Mouse (Mus musculus): ENCODE measurements around the gene Emc10.

Gene Emc10

GRCm38 (mm10) chr7:44495992-44496770 is at the start of gene Emc10, which contains the start of gene Fam71e1:
TSS of gene Emc10 (minus strand) at chr7:44496529.
TSS of gene Fam71e1 (plus strand) at chr7:44496581.
- ChIA-PET CTCF (interaction anchor here in 3 of 4 experiments (0.5 to 3.1 kb wide), 32 partner anchors 10 to 816 kb away, joined by 3 to 23 read pairs (median 4); partner anchors contain the start of genes Pold1 (in 2 of the 3), Josd2 (in 1 of the 3) and Nr1h2 (in 1 of the 3)), POLR2A (interaction anchor here (0.5 to 7.2 kb wide), 110 partner anchors 9 to 1022 kb away, joined by 3 to 100 read pairs (median 4); partner anchors contain the start of genes Atf5 (in 3 of the 4), Il4i1 (in 3 of the 4), Josd2 (in 3 of the 4) and Nup62 (in 3 of the 4))

DNA sequence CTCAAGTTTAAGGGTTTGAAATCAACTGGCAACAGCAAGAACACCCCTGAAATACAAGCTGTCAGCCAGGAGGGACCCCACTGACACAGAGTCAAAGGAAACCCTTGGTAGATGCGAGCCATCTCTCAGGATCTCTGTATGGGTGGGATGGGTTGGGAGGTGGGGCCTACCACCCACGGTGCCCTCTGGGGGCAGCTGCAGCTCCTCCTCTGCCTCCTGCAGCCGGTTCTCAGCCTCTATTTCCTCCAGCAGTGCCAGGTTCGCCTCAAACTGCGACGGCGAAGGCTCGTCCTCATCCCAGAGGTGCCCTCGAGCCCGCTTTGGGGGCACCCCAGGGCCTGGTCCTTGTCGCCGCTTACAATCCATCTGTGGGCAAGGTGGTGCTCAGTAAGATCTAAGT is 46.7 kb upstream of the Emc10 start:
- CTCF ChIA-PET = interaction anchor here in 3 of 4 experiments (0.6 to 2.0 kb wide), 7 partner anchors 11 to 629 kb away, joined by 3 to 7 read pairs (median 4); no protein-coding TSS in a partner anchor
- POLR2A ChIA-PET = interaction anchor here in 3 of 4 experiments (0.5 to 6.0 kb wide), 14 partner anchors 9 to 307 kb away, joined by 3 to 40 read pairs (median 4); partner anchors contain the start of genes 1700028J19Rik (in 1 of the 3) and 2410002F23Rik (in 1 of the 3)

DNA sequence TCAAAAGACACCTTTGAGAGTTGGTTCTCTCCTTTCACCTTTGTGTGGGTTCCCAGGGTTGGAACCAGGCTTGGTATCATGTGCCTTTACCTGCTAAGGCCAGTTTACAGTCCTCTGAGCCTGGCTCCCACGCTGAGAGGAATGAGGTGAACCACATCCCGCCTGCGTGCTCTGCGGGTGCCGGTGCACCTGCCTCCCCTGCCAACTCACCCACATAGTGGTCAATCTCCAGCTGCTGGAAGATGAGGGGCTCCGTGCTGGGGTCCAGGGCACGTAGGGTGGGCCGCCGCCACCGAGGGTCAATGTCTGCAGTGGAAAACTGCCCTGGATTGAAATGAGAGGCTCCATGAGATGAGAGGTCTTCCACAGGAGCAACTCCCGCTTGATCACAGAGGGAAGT is 46.2 kb upstream of the Emc10 start:
- ChIA-PET CTCF (interaction anchor here in 2 of 4 experiments (0.6 to 1.9 kb wide), 5 partner anchors 15 to 629 kb away, joined by 3 to 7 read pairs (median 4); no protein-coding TSS in a partner anchor), POLR2A (interaction anchor here in 3 of 4 experiments (0.5 to 6.0 kb wide), 17 partner anchors 9 to 307 kb away, joined by 3 to 40 read pairs (median 4); partner anchors contain the start of genes 1700028J19Rik (in 1 of the 3) and 2410002F23Rik (in 1 of the 3))

GRCm38 (mm10) chr7:44538756-44539624 is 42.7 kb upstream of the Emc10 start:
- ChIA-PET CTCF (interaction anchor here in 3 of 4 experiments (0.6 to 3.7 kb wide), 10 partner anchors 8 to 163 kb away, joined by 3 to 12 read pairs (median 4); partner anchors contain the start of gene Pold1 (in 1 of the 3)), POLR2A (interaction anchor here in 3 of 4 experiments (0.8 to 6.0 kb wide), 11 partner anchors 9 to 32 kb away, joined by 3 to 48 read pairs (median 3); partner anchors contain the start of genes Nr1h2 (in 3 of the 3) and Pold1 (in 2 of the 3))

DNA sequence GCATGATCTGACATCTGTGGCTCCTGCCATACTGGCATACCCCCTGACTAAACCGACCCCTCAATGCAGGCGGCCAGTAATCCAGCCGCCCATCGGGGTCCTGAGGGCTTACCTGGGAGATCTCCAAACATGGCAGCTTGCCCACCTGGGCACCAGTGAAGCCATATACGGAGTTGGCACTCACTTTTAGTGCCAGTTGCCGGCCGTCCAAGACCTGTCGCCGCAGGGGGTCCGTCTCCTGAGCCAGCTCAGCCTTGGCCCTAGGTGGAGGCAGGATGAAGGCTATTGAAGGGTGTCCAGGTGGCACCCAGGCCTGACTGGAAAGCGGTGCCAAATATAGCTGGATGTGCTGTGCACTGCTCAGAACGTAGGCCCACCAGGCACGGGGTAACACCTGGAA is 41.2 kb upstream of the Emc10 start:
- ChIA-PET POLR2A (interaction anchor here in 2 of 4 experiments (1.9 to 5.1 kb wide), 4 partner anchors 10 to 31 kb away, joined by 4 to 48 read pairs (median 22); partner anchors contain the start of gene Pold1 (in 2 of the 2)), CTCF (interaction anchor here in 3 of 4 experiments (0.5 to 6.6 kb wide), 6 partner anchors 10 to 1051 kb away, joined by 3 to 43 read pairs (median 16); partner anchors contain the start of gene Pold1 (in 2 of the 3))

- CTCF ChIA-PET = interaction anchor here in 3 of 4 experiments (0.5 to 6.6 kb wide), 8 partner anchors 10 to 855 kb away, joined by 3 to 43 read pairs (median 6); partner anchors contain the start of gene Pold1 (in 2 of the 3)
Observed at GRCm38 (mm10) chr7:44537009-44537408, 40.7 kb upstream of the Emc10 start.

DNA sequence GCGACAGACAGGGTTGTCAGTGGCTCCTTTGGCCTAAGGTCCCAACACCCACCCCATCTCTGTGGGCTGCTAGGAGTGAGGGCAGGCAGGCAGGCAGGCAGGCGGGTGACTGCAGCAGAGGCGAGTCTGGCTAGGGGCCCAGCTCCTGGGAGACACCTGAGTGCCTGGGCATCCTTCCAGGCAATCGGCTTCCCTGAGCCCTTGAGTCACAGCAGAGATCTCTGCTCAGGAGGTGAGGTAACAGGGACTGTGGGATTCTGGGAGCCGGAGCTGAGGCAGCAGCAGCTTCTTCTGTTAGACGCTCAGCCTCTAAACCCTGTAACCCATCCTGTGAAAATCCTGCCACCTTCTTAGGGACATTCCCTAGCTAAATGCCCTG is 40.2 kb upstream of the Emc10 start:
- CTCF ChIA-PET = interaction anchor here (0.6 to 6.6 kb wide), 21 partner anchors 9 to 166 kb away, joined by 3 to 43 read pairs (median 4); partner anchors contain the start of genes Pold1 (in 2 of the 4) and Nr1h2 (in 1 of the 4)
- POLR2A ChIA-PET = interaction anchor here (0.8 to 5.1 kb wide), 18 partner anchors 9 to 290 kb away, joined by 3 to 48 read pairs (median 4); partner anchors contain the start of genes Pold1 (in 3 of the 4), 1700028J19Rik (in 1 of the 4), 2410002F23Rik (in 1 of the 4) and Nr1h2 (in 1 of the 4)

More at GRCm38 (mm10) chr7:44537009-44537408, 40.7 kb upstream of the Emc10 start:
- POLR2A ChIA-PET = interaction anchor here in 3 of 4 experiments (0.8 to 5.1 kb wide), 12 partner anchors 9 to 291 kb away, joined by 3 to 48 read pairs (median 4); partner anchors contain the start of genes Pold1 (in 2 of the 3), 1700028J19Rik (in 1 of the 3) and 2410002F23Rik (in 1 of the 3)

- POLR2A ChIA-PET = interaction anchor here (0.8 to 5.1 kb wide), 21 partner anchors 8 to 290 kb away, joined by 3 to 48 read pairs (median 4); partner anchors contain the start of genes Pold1 (in 3 of the 4), 1700028J19Rik (in 1 of the 4), 2410002F23Rik (in 1 of the 4) and Nr1h2 (in 1 of the 4)
- CTCF ChIA-PET = interaction anchor here (0.5 to 6.6 kb wide), 28 partner anchors 8 to 166 kb away, joined by 3 to 43 read pairs (median 4); partner anchors contain the start of genes Pold1 (in 2 of the 4) and Nr1h2 (in 1 of the 4)
Observed at GRCm38 (mm10) chr7:44535657-44536589, 39.6 kb upstream of the Emc10 start.

DNA sequence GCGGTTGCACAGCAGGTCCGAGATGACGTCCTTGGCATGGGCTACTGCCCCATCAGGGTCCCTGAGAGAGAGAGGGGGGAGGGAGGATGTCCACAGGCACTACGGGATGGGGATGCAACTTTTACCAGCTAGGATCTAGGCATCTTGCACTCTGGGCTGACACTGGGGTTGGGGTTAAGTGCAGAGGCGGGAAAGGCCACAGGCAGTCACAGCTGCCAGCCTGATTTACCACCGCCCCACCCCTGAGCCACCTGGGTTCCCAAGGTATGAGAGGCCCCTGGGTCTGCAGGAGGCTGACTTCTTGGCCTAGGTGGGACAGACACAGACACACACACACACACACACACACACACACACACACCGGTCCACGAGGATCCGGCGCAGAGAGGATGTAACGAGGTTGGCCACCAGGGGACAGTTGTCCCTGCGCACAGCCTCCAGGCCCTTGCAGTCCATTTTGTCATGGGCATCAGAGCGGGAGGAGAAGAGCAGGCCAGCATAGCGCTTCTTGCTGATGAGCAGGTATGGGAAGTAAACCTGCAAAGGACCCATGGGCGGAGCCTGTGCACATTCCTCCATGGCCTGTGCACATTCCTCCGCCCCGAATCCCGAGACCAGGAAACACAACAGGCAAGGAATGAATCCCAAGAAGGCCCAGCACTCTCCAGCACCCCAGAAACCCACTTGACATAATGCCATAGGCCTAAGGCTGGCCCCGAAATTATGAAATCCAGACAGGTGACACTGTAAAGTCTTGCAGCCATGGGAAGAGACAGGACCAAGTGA is 38.5 kb upstream of the Emc10 start:
- CTCF ChIA-PET = interaction anchor here (0.7 to 6.6 kb wide), 14 partner anchors 7 to 182 kb away, joined by 3 to 43 read pairs (median 4); partner anchors contain the start of gene Pold1 (in 1 of the 4)
- POLR2A ChIA-PET = interaction anchor here in 3 of 4 experiments (0.8 to 5.1 kb wide), 13 partner anchors 7 to 104 kb away, joined by 3 to 48 read pairs (median 4); partner anchors contain the start of gene Pold1 (in 3 of the 3)

GRCm38 (mm10) chr7:44534242-44534641 is 37.9 kb upstream of the Emc10 start:
- ChIA-PET POLR2A (interaction anchor here in 3 of 4 experiments (0.8 to 1.2 kb wide), 6 partner anchors 12 to 104 kb away, joined by 3 to 6 read pairs (median 4); partner anchors contain the start of gene Pold1 (in 3 of the 3)), CTCF (interaction anchor here in 3 of 4 experiments (0.6 to 6.6 kb wide), 8 partner anchors 14 to 182 kb away, joined by 3 to 43 read pairs (median 4); partner anchors contain the start of gene Pold1 (in 1 of the 3))

- CTCF ChIA-PET = interaction anchor here in 2 of 4 experiments (0.9 to 6.6 kb wide), 3 partner anchors 8 to 107 kb away, joined by 3 to 43 read pairs (median 3); partner anchors contain the start of gene Pold1 (in 1 of the 2)
- POLR2A ChIA-PET = interaction anchor here in 2 of 4 experiments (0.8 to 1.3 kb wide), 5 partner anchors 10 to 105 kb away, joined by 3 to 6 read pairs (median 4); partner anchors contain the start of gene Pold1 (in 2 of the 2)
Observed at GRCm38 (mm10) chr7:44533746-44534045, 37.4 kb upstream of the Emc10 start.

DNA sequence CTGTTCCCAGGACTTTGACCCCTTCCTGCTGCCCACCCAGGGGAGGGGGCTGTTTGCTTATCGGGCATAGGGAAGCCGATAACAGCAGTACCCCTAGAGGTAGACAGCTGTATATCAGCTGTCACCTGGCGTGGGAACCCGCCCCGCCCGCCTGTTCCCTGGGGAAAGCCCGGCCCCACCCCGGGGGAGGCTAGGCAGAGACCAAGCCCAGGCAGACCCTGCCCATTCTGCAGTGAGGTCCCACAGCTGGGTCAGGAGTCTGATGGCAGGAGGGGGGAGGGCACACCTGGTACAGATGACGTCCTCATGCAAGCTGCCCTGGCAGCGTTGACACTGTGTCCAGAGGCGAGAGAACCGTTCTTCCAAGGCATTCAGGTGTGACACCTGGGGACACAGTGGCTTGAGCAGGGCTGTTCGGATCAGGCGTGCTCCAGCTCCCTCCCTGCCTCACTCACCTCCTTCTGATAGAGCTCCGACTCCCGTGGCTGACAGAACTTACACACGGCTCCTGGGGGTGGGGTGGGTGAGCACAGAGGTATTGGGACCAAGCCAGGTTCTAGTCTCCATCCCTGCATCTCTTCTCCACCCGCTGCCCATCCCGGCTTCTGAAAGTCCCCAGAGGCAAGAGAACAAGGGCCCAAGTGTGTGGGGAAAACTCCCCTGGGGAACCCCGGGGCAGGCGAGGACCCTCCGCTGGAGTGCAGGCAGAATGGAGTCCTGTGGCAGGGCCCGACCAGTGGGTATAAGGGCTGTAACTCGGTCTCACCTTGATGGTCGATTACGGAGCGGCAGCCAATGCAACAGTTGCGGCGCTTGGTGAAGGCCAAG is 36.8 kb upstream of the Emc10 start:
- ChIA-PET POLR2A (interaction anchor here in 2 of 4 experiments (0.6 to 2.1 kb wide), 6 partner anchors 10 to 111 kb away, joined by 3 to 12 read pairs (median 4); partner anchors contain the start of genes Nr1h2 (in 1 of the 2) and Pold1 (in 1 of the 2)), CTCF (interaction anchor here in 3 of 4 experiments (0.7 to 6.6 kb wide), 6 partner anchors 9 to 194 kb away, joined by 3 to 43 read pairs (median 3); partner anchors contain the start of gene Pold1 (in 1 of the 3))

DNA sequence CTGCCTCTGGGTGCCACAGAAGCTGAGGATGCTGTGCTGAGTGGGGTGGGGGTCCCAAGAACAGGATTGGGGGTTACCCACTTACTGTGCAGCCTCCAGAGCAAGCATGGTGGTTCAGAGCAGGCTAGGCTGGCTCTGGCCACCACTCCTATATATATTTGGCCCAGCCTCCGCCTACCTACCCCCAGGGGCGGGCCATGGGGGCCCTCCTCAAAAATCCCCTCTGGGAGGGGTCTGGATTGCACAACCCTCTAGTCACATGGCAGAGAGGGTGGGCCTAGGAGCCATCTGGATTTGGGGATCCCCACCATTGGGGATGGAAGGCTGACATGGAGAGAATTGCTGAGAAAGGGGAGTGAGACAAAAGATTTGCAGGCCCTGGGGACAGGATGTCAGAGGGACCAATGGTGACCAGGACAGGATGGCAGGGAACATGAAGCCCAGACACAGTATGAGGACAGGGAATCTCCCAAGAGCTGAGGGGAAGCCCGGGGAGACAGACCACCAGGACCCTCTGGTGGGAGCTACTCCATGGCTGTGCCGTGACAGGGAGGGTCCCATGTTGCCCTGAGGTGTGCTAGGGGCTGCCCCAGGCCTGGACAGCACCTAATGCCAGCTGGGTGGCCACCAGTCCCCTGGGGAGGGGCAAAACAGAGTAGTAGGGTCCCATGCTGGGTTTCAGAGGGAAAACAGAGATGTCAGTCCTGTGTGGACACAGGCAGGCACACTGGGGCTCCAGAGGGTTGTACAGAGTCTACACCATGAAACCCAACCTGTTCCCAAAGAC is 35.8 kb upstream of the Emc10 start, which contains the start of gene Spib:
Gene Spib, minus strand, starts transcription at position 126 of the 787 bp plus-strand sequence.
- CTCF ChIA-PET = interaction anchor here in 3 of 4 experiments (0.5 to 6.6 kb wide), 6 partner anchors 10 to 72 kb away, joined by 3 to 43 read pairs (median 4); partner anchors contain the start of gene Pold1 (in 1 of the 3)

More for the DNA sequence above, 35.8 kb upstream of the Emc10 start, which contains the start of gene Spib:
- POLR2A ChIA-PET = interaction anchor here in 3 of 4 experiments (0.5 to 2.1 kb wide), 10 partner anchors 10 to 112 kb away, joined by 3 to 12 read pairs (median 3); partner anchors contain the start of genes Nr1h2 (in 1 of the 3) and Pold1 (in 1 of the 3)
